Mouse (Mus musculus) layer of hippocampus, adult 2 months (tissue): ENCODE measurements around the gene Tm4sf20. TPM values are rescaled to one million over a fixed set of nuclear protein-coding genes. Genes with fewer than 3 reads are reported as not detected.
A peak's percentile ranks its signal among the peaks of the same experiment; 100 is the strongest.

Experiments
- DNase-seq, 2 experiments: peaks; one replicate each; pipeline ENCODE4 v3.0.0; 2022; ENCODE audit warnings: low spot score in 2 of 2
- H3K27ac ChIP-seq: fragments of 200-600 bp; 2 replicates; pipeline ENCODE4 v1.8.1; 2022
- H3K4me3 ChIP-seq: fragments of 200-600 bp; 2 replicates; pipeline ENCODE4 v1.8.1; 2022; ENCODE audit warnings: mild to moderate bottlenecking
- CTCF ChIP-seq: fragments of 200-600 bp; conservative IDR thresholded peaks from 2 replicates; pipeline ENCODE4 v1.8.1; 2022; ENCODE audit warnings: antibody characterized with exemption, mild to moderate bottlenecking, moderate library complexity
- total RNA-seq, 2 experiments: library from RNA; stranded (reverse); gene quantifications; 2 replicates each; pipeline ENCODE4 v1.2.3; 2021

Gene Tm4sf20
- total RNA-seq, 2 experiments from 2014 or later: not detected

- Histone ChIP-seq H3K27ac (peak overlapping the region; percentile 96), H3K4me3 (peak overlapping the region; percentile 85)
- no peak for DNase-seq
- TF ChIP-seq CTCF: no peak
These were observed 43.0 kb downstream of the Tm4sf20 start for GRCm38 (mm10) chr1:82725026-82725874.

DNA sequence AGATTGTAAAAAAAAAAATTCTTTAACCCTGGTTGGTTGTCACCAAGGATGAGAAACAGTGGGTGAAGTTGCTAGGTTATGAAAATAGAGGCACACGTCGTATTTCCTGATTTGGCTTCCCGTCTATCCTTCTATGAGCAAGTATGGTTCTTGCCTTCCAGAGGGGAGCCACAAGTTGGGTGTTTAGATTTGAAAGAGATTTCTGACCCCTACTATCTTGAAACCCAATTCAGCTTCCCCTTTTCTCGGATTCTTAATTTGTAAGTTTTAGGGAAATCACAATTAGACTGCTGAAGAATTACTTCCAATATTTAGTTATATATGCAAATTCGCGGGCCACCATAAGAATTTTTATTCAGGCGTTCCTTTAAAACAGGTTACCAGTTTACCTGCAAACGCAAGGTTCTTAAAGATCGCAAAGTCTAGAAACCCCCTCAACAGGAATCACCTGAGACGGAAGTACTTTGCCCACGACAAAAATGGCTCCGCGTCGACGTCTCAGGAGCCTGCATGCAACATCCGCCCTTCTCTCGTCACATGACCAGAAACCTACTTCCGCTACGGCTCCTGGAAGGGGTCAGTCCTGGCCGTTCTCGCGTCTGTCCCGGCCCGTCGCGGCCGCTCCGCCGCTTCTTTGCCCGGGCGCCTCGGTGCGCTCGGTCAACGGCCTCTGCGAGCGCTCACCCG is 43.8 kb downstream of the Tm4sf20 start, which contains the start of gene Mff:
Gene Mff, plus strand, starts transcription at position 552 of the 687 bp plus-strand sequence.
- peak within 1 kb of the TSS; percentile 96 for H3K27ac ChIP-seq
- H3K4me3 ChIP-seq: peak within 1 kb of the TSS; percentile 85
- no peak for TF ChIP-seq CTCF
- DNase-seq: peak; percentile 92 to 94

GRCm38 (mm10) chr1:82717816-82718512 is 50.3 kb downstream of the Tm4sf20 start:
- no peak for DNase-seq
- no peak for TF ChIP-seq CTCF
- Histone ChIP-seq H3K27ac (no peak overlapping the region), H3K4me3 (no peak overlapping the region)

Other genes with a start within 250 kb of the Tm4sf20 start
- gene Col4a4, start 181.6 kb downstream of the Tm4sf20 start, total RNA-seq: under 1 TPM; 0.61 to 1.00 TPM
- gene Col4a3, start 181.5 kb downstream of the Tm4sf20 start, total RNA-seq: under 1 TPM; 0.32 to 0.46 TPM
- 100 to 1,000 TPM; 228 to 231 TPM for gene Mff, start 43.6 kb downstream of the Tm4sf20 start, total RNA-seq
- gene Gm47791, start 2.8 kb upstream of the Tm4sf20 start, total RNA-seq: not detected
- gene Agfg1, start 71.0 kb upstream of the Tm4sf20 start, total RNA-seq: 10 to 100 TPM; 68.9 TPM
- 1 to 10 TPM in 1 of 2 experiments, under 1 TPM in 1; 0.47 to 1.3 TPM for gene A030005L19Rik, start 144.9 kb upstream of the Tm4sf20 start, total RNA-seq
- gene A030014E15Rik, start 156.5 kb upstream of the Tm4sf20 start, total RNA-seq: not detected
- not detected for gene Gm6217, start 162.9 kb upstream of the Tm4sf20 start, total RNA-seq
- not detected for gene A030003K21Rik, start 174.9 kb upstream of the Tm4sf20 start, total RNA-seq
- not detected for gene Gm7544, start 187.6 kb upstream of the Tm4sf20 start, total RNA-seq
- not detected for gene Gm47955, start 191.8 kb upstream of the Tm4sf20 start, total RNA-seq
- not detected for gene Gm47959, start 232.1 kb upstream of the Tm4sf20 start, total RNA-seq